Mouse (Mus musculus) heart, postnatal 36 days (tissue): Measurements from ENCODE around the gene Olfr172. TPM values are rescaled to one million over a fixed set of nuclear protein-coding genes. Genes with fewer than 3 reads are reported as not detected.

Experiments used
- DNase-seq, 2 experiments: peaks; one replicate each; pipeline ENCODE4 v3.0.0; 2021 to 2022
- intact Hi-C: fragments of 180-260 bp; cut with DNase I; formaldehyde crosslinking; loops from one replicate; pipeline ENCODE4 v1.15.1; 2025
- microRNA-seq, 2 experiments: library from miRNA; unstranded; fragments of <30 nt; microRNA quantifications; one replicate each; pipeline ENCODE4 v1.2.0; 2021; ENCODE audit warnings: borderline number of aligned reads in 2 of 2
- total RNA-seq, 2 experiments: library from RNA; stranded (reverse); gene quantifications; 2 replicates each; pipeline ENCODE4 v1.2.3; 2021

Olfr172 gene
- total RNA-seq = not detected

- intact Hi-C loops = no loop called here
- DNase-seq = no peak
These were observed at the start of gene Olfr172 for GRCm38 (mm10) chr16:58763076-58763475. TSS of gene Olfr172 (minus strand) at chr16:58763176.

GRCm38 (mm10) chr16:58800168-58800567, 37.2 kb upstream of the Olfr172 start, which contains the start of gene Olfr173:
TSS of gene Olfr173 (minus strand) at chr16:58800268.
- intact Hi-C loops = no loop called here
- DNase-seq = no peak

- intact Hi-C loops = no loop called here
- no peak for DNase-seq
These were observed 6.8 kb downstream of the Olfr172 start for GRCm38 (mm10) chr16:58756191-58756590.

- intact Hi-C loops = loop anchor here (2.0 to 5.0 kb wide), 3 partner anchors 79 to 289 kb away; partner anchors contain the start of gene Cpox
- DNase-seq = no peak
These were observed 11.7 kb downstream of the Olfr172 start for GRCm38 (mm10) chr16:58751314-58751713.

GRCm38 (mm10) chr16:58746715-58747114, 16.3 kb downstream of the Olfr172 start:
- intact Hi-C loops = no loop called here
- no peak for DNase-seq

GRCm38 (mm10) chr16:58740751-58741150, 22.2 kb downstream of the Olfr172 start:
- no peak for DNase-seq
- intact Hi-C loops = no loop called here

GRCm38 (mm10) chr16:58738800-58739199, 24.2 kb downstream of the Olfr172 start:
- intact Hi-C loops = loop anchor here (10.0 kb wide), 1 partner anchor 444 kb away; no protein-coding TSS in a partner anchor
- DNase-seq = no peak

- DNase-seq = no peak
- intact Hi-C loops = loop anchor here (10.0 kb wide), 1 partner anchor 443 kb away; no protein-coding TSS in a partner anchor
These were observed 24.8 kb downstream of the Olfr172 start for GRCm38 (mm10) chr16:58738205-58738604.

- DNase-seq = no peak
- intact Hi-C loops = loop anchor here (1.0 to 5.0 kb wide), 5 partner anchors 58 to 1497 kb away; partner anchors contain the start of genes Cpox, Dcbld2, St3gal6 and Tbc1d23
These were observed 34.8 kb downstream of the Olfr172 start for GRCm38 (mm10) chr16:58728176-58728671.

GRCm38 (mm10) chr16:58727477-58728131, 35.4 kb downstream of the Olfr172 start, which contains the start of gene Cldnd1:
TSS of gene Cldnd1 (plus strand) at chr16:58727910.
- peak; percentile 90 to 91 for DNase-seq
- intact Hi-C loops = loop anchor here (1.0 to 5.0 kb wide), 5 partner anchors 57 to 1497 kb away; partner anchors contain the start of genes Cpox, Dcbld2, St3gal6 and Tbc1d23

- intact Hi-C loops = loop anchor here (5.0 kb wide), 3 partner anchors 205 to 320 kb away; partner anchors contain the start of genes Dcbld2 and St3gal6
- no peak for DNase-seq
These were observed 36.1 kb downstream of the Olfr172 start for GRCm38 (mm10) chr16:58726680-58727476.

GRCm38 (mm10) chr16:58722292-58722691, 40.7 kb downstream of the Olfr172 start:
- intact Hi-C loops = no loop called here

GRCm38 (mm10) chr16:58718666-58719120, 44.3 kb downstream of the Olfr172 start, which contains the start of gene Gpr15:
TSS of gene Gpr15 (minus strand) at chr16:58719070.
- intact Hi-C loops = no loop called here
- no peak for DNase-seq

More at GRCm38 (mm10) chr16:58722292-58722691, 40.7 kb downstream of the Olfr172 start:
- DNase-seq = no peak

- intact Hi-C loops = no loop called here
- DNase-seq = no peak
These were observed 48.0 kb downstream of the Olfr172 start for GRCm38 (mm10) chr16:58715018-58715417.

GRCm38 (mm10) chr16:58713128-58713527, 49.8 kb downstream of the Olfr172 start:
- intact Hi-C loops = no loop called here
- DNase-seq = no peak

- intact Hi-C loops = no loop called here
- DNase-seq = no peak
These were observed 50.8 kb downstream of the Olfr172 start for GRCm38 (mm10) chr16:58712221-58712620.

Small RNA genes lying within 50 kb of the gene (microRNA-seq; reads per million reads assigned to microRNA genes)
- 0 reads per million in 2 experiments for gene Gm27564

Other genes starting within 250 kb of the Olfr172 start
- 10 to 100 TPM; 40.2 to 43.7 TPM for gene St3gal6, start 238.9 kb downstream of the Olfr172 start, total RNA-seq
- gene Gm813, start 146.2 kb downstream of the Olfr172 start, total RNA-seq = not detected
- gene E330017A01Rik, start 124.4 kb downstream of the Olfr172 start, total RNA-seq = not detected
- gene Cpox, start 92.9 kb downstream of the Olfr172 start, total RNA-seq = 10 to 100 TPM; 39.8 to 40.0 TPM
- gene Gpr15, start 44.1 kb downstream of the Olfr172 start, total RNA-seq = not detected
- gene Cldnd1, start 35.3 kb downstream of the Olfr172 start, total RNA-seq = 10 to 100 TPM; 51.7 to 51.9 TPM
- not detected for gene Olfr173, start 37.1 kb upstream of the Olfr172 start, total RNA-seq
- gene Olfr175-ps1, start 63.6 kb upstream of the Olfr172 start, total RNA-seq = not detected
- gene Olfr177, start 111.6 kb upstream of the Olfr172 start, total RNA-seq = not detected
- not detected for gene Olfr178, start 128.9 kb upstream of the Olfr172 start, total RNA-seq
- gene Olfr181, start 165.6 kb upstream of the Olfr172 start, total RNA-seq = not detected
- not detected for gene Olfr180, start 166.2 kb upstream of the Olfr172 start, total RNA-seq
- gene Olfr183, start 232.2 kb upstream of the Olfr172 start, total RNA-seq = not detected